Mouse (Mus musculus) right cerebral cortex, postnatal 14 days (tissue): ENCODE data around the gene Tbc1d30.

ENCODE experiments used
- DNase-seq: peaks from one replicate; pipeline ENCODE4 v3.0.0; 2022

Tbc1d30 gene

GRCm38 (mm10) chr10:121310511-121311221 is 40.4 kb downstream of the Tbc1d30 start:
- DNase-seq = peak; percentile 85

GRCm38 (mm10) chr10:121309801-121310510 is 41.1 kb downstream of the Tbc1d30 start:
- DNase-seq = peak; percentile 22

DNA sequence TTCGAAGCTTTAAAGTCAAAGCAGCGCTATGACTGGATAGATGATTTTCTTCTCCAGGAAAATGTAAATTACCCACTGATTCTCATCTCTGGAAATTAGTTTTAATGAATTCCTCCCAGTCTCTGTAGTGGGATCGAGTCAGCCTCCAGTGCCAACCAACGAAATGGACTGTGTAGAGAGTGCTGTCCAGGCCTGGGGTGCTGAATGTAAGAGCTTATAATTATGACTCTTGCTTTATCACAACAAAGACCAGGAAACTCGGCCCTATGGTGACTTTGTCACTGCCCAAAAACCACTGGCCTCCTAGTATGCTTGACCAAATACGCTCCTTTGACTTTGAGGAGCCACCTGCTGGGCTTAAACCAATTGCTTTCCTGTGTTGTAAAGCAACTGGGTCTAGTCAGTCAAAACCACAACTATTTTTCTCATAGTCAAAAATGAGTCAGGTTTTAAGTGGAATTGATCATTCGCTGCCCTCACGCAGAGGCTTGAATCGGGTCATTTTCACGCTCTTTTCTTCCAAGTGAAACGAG is 41.9 kb downstream of the Tbc1d30 start:
- DNase-seq = no peak

DNA sequence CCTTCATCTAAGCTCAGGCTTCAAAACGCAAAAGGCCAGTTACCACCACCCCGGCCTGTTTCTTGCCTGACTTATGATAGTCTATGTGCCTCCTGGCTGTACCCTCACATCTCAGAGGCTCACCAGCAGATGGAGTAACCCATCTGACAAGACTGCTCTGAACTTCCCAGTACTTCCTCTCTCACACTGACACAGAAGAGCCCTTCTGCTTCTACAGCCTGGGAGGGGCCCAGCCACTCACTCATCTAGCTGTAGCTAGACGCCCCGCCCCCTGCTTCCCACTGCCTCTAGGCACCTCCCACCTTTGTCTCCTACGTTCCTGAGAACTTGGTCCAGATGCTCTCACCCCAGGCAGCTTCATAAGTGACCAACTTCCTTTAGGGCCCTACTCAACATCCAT is 45.6 kb downstream of the Tbc1d30 start:
- DNase-seq = peak; percentile 42

- no peak for DNase-seq
Measured at GRCm38 (mm10) chr10:121303559-121303958, 47.5 kb downstream of the Tbc1d30 start.

GRCm38 (mm10) chr10:121301868-121302267 is 49.2 kb downstream of the Tbc1d30 start:
- peak; percentile 61 for DNase-seq

DNA sequence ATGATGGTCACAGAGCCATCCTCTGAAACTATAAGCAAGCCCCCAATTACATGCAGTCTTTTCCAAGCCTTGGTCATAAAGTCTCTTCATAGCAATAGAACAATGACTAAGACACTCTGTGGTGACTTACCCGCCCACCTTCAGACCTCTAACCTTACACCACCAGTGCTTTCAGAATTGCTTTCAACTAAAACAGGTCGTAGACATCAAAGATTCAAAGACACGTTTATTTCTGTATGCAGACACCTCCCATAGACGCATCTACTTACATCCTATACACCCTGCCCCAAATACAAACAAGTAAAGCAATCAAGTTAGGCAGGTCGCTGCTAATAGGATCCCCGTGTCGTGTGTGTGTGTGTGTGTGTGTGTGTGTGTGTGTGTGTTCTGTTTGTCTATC is 50.4 kb downstream of the Tbc1d30 start:
- DNase-seq = no peak

DNA sequence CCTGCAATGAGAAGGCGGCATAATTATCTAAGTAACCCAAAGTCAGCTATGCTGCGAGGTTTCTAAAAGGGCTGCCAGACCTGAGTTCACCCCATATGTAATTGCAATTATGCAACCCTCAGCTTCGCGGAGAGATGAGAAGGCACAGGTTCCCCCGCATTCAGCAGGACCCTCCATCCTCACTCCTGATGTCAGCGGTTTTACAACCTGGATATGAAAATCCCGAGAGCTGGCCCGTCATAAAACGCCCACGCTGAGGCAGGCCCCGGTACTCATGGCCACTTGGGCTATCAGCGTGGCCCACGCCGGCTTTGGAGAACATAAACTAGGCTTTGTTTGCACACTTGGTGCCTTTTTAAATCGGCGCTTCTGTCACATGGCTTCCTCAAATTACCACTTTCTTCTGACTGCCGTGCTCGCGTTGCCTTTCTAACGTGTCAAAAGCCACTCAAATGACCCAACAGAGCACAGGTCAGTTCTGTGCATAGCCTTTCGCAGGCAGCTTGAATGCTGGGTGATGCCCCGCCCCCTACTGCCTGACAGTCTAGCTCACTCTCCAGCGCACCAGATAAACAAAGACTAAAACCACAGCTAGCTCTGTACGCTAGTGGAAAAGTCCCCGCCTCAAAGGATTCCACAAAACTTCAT is 53.9 kb downstream of the Tbc1d30 start:
- peak; percentile 19 for DNase-seq

DNA sequence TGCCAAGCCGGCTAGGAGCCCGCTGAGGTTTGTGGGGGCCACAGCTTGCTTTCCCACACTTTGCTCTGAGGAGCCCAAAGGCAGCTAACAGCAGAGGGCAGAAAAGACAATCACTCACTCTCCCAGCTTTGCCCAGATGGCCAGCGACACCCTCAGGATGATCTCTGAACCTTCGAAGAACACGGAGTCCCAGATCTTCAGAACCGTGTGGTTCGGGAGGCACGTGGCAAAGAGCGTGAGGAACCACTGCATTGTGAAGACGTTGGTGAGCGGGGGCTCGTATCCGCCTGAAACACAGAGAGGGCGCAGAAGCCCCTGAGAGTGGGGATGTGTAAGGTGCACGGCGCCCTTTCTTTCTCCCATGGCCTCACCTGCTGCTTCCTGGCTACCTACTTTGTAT is 56.6 kb downstream of the Tbc1d30 start:
- DNase-seq = peak; percentile 13

GRCm38 (mm10) chr10:121293829-121294228 is 57.2 kb downstream of the Tbc1d30 start:
- no peak for DNase-seq

- DNase-seq = no peak
Measured at GRCm38 (mm10) chr10:121291272-121291917, 59.7 kb downstream of the Tbc1d30 start.

GRCm38 (mm10) chr10:121290682-121291078 is 60.4 kb downstream of the Tbc1d30 start:
- DNase-seq = peak; percentile 60

DNA sequence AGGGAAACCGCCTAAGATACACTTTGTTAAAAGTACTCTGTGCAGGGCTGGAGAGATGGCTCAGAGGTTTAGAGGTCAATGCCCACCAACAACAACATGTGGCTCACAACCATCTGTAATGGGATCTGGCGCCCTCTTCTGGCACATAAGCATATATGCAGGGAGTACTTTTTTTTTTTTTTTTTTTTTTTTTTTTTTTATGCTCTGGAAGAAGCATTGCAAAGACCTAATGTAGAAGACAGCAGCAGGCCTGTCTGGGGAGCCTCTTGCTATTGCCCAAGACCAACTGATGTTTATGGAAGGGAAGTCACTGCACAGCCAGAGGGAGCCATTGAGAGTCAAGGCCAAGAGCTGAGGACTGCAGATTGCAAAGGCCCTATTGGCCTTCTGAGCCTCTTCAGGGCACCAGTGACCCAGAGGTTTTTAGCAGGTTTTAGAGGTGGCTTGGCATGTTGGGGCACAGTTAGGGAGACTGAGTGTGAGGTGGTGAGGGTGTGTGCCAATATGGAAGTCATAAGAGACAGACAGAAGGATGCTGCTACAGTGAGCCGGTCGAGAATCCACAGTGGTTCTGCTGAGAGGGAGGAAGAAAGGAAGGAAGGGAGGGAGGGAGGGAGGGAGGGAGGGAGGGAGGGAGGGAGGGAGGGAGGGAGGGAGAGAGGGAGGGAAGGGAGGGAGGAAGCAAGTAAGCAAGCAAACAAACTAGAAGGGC is 61.0 kb downstream of the Tbc1d30 start:
- no peak for DNase-seq

- no peak for DNase-seq
Measured at GRCm38 (mm10) chr10:121282926-121283325, 68.2 kb downstream of the Tbc1d30 start.

DNA sequence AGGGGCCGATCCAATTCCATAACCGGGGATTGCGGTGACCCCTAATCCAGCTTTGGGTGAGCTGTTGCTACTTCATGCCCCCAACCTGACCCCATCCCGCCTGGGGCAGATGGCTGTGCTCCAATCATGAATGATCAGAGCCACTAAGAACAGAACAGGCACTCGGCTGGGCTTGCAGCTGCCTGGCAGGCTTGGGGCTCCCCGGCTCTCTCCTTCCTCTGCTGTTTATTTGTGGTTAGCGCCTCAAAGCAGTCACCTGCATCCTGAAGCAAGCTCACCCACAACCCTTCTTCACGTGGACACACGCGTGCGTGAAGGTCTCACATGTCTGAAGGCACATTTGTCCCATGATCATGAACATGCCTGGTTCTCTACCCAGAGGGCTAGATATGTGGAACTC is 68.6 kb downstream of the Tbc1d30 start:
- DNase-seq = no peak

DNA sequence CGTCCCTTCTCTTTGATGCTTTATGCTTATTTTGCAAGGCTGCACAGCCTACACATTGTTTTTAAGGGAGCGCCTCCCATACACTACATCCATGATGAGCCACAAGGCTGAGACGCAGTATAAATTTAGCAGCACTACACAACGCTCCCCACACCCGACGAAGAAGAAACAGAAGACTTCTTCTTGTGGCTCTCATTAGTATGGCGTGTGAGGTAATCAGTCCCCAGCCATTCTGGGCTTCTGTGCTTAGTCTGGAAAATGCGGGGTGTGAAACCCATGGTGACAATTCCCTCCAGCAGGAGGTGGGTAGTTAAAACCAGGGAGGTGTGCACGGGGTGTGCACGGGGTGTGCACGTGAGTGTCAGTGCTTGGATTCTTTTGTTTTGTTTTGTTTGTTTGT is 70.1 kb downstream of the Tbc1d30 start:
- DNase-seq = peak; percentile 40

DNA sequence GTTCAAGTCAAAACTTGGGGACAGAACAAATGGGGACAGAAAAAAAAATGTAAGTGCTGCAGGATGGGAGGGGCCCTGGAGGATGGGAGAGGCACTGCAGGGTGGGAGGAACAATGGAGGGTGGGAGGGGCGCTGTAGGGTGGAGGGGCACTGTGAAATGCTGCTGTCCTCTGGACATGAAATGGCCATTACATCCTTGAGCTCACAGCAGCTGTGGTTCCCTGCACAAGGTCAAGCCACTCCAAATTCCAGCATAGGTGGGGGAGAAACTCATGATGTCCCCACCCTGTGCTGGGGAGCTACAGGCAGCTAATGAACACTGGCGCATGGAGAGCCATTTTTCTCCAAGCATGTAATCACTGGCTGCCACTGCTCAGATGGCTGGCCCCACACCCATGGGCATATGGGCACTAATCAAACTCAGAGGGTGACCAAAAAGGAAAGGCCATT is 74.0 kb downstream of the Tbc1d30 start:
- DNase-seq = no peak

DNA sequence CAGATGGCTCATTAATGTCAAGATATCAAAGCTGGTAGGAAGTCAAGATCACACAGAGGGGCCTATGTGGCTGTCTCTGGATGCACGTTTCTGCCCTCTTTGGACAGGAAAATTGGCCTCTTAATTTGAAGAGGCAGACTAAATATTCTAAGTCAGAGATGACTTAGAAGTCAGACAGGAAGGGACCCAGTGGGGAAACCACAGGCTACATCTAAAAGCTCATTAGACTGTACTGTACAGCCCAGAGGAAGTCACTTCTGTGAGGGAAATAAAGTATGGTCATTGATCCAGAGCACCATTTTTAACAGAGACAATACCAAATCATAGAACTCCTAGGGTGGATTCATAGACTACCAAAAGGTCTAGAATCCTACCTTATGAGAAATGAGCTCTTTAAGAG is 76.1 kb downstream of the Tbc1d30 start:
- no peak for DNase-seq

GRCm38 (mm10) chr10:121271002-121271401 is 80.1 kb downstream of the Tbc1d30 start:
- DNase-seq = no peak

GRCm38 (mm10) chr10:121268771-121269170 is 82.3 kb downstream of the Tbc1d30 start:
- DNase-seq = no peak

DNA sequence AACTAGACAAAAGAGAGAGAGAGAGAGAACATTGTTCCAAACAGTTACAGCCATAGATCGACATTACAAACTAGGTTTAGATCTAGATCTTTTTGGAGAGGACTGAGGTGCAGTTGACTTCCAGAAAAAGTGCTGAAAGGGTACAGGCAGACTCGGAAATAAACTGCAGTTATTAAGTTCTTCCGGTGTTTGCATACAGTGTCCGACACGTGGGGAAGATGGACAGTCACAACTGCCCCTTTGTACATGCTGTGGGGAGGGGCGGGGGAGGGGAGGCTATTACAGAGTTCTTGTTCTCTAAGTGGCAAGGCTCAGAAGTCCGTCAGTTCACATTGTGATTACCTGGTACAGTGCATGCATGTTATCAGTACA is 86.9 kb downstream of the Tbc1d30 start:
- DNase-seq = no peak

DNA sequence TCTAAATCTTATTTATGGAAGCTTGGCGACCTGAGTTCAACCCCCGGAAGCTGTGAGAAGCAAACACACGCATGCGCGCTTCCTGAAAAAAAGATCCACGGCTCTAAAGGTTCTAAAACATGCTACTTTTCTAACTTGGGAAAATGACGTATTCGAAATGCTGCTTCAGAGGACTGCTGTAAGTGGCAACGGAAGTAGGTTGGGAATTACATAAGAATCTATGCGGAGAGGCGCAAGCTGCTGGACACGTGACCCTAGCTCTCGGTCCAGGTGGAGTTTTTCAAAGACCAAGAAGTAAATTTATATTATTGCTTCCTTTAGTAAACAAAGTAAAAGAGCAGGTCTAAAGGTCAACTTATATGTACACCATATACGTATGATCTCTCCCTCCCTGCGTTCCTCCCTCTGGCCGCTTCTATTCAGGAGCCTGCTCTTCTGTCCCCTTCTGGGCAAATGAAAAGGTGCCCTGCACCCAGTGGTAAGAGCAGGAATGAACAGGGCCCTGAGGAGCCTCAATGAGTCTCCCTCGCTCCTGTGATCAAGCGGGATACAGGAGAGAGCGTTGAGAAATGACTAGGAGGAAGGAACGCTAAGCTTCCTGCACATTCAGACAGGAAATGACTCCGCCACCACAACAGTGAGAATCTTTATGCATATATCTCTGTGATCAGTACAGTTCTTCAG is 87.4 kb downstream of the Tbc1d30 start:
- no peak for DNase-seq
